Mouse (Mus musculus) cerebellum, postnatal 36 days (tissue): ENCODE measurements around the gene Cox4i1.

Experiments
- DNase-seq, 2 experiments: peaks; one replicate each; pipeline ENCODE4 v3.0.0; 2021 to 2022; ENCODE audit warnings: mixed read lengths in 2 of 2

Cox4i1 gene

GRCm38 (mm10) chr8:120667561-120668373 is at the start of gene Cox4i1, which contains the start of gene Gm27021:
TSS of gene Cox4i1 (plus strand) at chr8:120668222.
TSS of gene Gm27021 (minus strand) at chr8:120668079.
- DNase-seq: peak; percentile 90 to 95

- no peak for DNase-seq
These were observed 48.5 kb upstream of the Cox4i1 start for GRCm38 (mm10) chr8:120619235-120620180.

GRCm38 (mm10) chr8:120620441-120620840 is 47.6 kb upstream of the Cox4i1 start:
- no peak for DNase-seq

GRCm38 (mm10) chr8:120622161-120622560 is 45.9 kb upstream of the Cox4i1 start:
- no peak for DNase-seq

- no peak for DNase-seq
These were observed 44.4 kb upstream of the Cox4i1 start for GRCm38 (mm10) chr8:120623608-120624007.

GRCm38 (mm10) chr8:120626461-120626860 is 41.6 kb upstream of the Cox4i1 start:
- DNase-seq: no peak

GRCm38 (mm10) chr8:120627298-120627697 is 40.7 kb upstream of the Cox4i1 start:
- DNase-seq: peak; percentile 75 to 82

- no peak for DNase-seq
These were observed 38.0 kb upstream of the Cox4i1 start for GRCm38 (mm10) chr8:120630031-120630430.

- DNase-seq: no peak
These were observed 37.2 kb upstream of the Cox4i1 start for GRCm38 (mm10) chr8:120630848-120631247.

GRCm38 (mm10) chr8:120631441-120632375 is 36.3 kb upstream of the Cox4i1 start:
- no peak for DNase-seq

GRCm38 (mm10) chr8:120632969-120633664 is 34.9 kb upstream of the Cox4i1 start:
- DNase-seq: no peak

- DNase-seq: no peak
These were observed 34.3 kb upstream of the Cox4i1 start for GRCm38 (mm10) chr8:120633665-120634271.

GRCm38 (mm10) chr8:120634329-120634839 is 33.6 kb upstream of the Cox4i1 start:
- peak; percentile 17 to 31 for DNase-seq

- DNase-seq: no peak
These were observed 26.8 kb upstream of the Cox4i1 start for GRCm38 (mm10) chr8:120641245-120641644.

GRCm38 (mm10) chr8:120642031-120642662 is 25.9 kb upstream of the Cox4i1 start:
- DNase-seq: no peak

GRCm38 (mm10) chr8:120644663-120645062 is 23.4 kb upstream of the Cox4i1 start:
- DNase-seq: peak; percentile 53 to 61

GRCm38 (mm10) chr8:120647532-120647931 is 20.5 kb upstream of the Cox4i1 start, which contains the start of gene 1190005I06Rik:
TSS of gene 1190005I06Rik (minus strand) at chr8:120647632.
- no peak for DNase-seq

GRCm38 (mm10) chr8:120656322-120657052 is 11.5 kb upstream of the Cox4i1 start:
- no peak for DNase-seq

- no peak for DNase-seq
These were observed 10.6 kb upstream of the Cox4i1 start for GRCm38 (mm10) chr8:120657415-120657814.

GRCm38 (mm10) chr8:120664566-120664965 is 3.5 kb upstream of the Cox4i1 start:
- DNase-seq: no peak
